Mouse (Mus musculus): ENCODE results near the gene Uaca.

Uaca gene

GRCm38 (mm10) chr9:60794210-60794840, at the start of gene Uaca:
Gene Uaca, plus strand, starts transcription at chr9:60794542.
- DNase-seq, result peak; percentile 96

DNA sequence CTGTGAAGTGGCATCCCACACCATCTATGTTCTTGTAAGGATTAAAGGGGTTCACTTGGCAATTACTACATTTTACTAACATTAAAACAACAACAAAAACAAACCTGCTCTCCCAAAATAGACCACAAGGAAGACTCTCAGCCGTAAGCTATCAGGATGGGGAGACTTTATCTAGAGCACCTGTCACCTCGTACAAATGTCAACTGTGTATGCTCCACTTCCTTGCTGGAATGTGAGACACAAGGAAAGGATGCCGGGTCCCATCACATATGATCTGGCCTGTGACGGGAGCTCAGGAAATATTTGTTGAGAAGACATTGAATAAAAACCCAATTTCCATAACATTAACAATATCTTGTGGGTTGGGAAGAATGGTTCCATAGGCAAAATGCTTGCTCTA, 49.4 kb upstream of the Uaca start:
- DNase-seq, result peak; percentile 93

- peak; percentile 38 for DNase-seq
These were observed 47.8 kb upstream of the Uaca start for GRCm38 (mm10) chr9:60746561-60746960.

DNA sequence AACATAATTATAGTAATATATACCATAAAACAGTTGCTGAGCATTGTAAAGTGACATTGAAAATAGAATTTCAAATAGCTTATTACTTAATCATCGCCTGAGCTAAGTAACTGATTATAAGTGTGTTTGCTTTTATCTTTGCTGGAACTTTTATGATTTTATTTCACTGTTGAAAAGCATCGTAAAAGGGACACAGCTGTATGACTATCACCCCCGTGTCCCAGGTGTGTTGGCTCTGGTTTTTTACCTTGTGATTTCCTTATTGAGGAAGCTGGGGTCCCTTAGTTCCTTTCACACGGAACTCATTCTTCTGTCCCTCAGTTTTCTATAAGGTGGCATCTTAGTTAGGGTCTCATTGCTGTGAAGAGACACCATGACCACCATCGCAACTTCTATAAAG, 46.7 kb upstream of the Uaca start:
- no peak for DNase-seq

GRCm38 (mm10) chr9:60748191-60748590, 46.2 kb upstream of the Uaca start:
- no peak for DNase-seq

DNA sequence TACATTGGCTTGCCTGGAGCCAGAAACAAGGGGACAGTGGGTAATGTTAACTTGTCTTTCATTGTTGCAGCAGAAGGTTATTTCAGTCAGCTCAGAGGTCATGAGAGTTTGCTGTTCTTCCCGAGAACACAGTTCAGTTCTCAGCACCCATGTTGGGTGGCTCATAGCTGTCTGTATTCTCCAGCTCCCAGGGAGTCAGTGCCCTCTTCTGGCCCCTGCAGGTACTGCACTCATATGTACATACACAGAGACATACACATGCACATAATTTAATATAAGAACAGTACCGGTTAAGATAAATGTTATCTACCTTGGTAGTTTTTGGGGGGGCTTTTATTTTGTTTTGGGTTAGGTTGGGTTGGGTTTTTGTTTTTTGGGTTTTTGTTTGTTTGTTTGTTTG, 45.2 kb upstream of the Uaca start:
- no peak for DNase-seq

DNA sequence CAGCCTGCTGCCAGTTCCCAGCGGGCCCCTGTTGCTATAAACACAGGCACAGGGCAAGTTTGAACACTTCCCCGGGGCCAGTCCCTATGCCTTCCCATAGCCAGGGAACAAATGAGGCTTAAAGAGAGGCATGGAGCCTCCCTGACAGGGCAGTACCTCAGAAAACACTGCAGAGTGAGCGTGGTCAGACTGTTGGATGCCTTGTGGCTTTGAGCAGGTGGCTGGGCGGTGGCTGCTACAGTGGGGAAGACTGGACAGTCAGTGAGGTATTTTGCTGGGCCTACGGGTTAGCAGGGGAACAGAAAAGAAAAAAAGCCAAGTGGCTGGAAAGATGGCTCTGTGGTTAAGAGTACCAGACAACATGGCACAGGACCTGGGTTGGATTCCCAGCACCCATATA, 43.2 kb upstream of the Uaca start:
- no peak for DNase-seq

DNA sequence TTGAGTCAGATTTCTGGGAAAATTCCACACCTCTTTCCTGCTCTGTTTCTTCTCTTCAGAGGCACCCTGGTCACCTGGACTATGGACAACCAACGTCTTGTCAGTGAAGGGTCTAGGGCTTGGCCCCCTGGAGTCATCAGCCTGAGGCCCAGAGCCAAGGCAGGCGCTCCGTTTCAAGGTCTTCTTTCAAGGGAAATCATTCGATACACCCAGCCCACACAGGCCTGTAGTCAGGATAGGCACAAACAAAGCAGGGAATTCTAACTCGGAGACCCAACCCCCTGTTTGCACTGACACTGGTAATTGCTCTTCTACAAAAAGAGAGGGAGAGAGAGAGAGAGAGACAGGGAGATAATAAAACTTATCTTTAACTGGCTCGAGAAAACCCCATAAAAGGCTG, 42.4 kb upstream of the Uaca start:
- DNase-seq, result no peak

GRCm38 (mm10) chr9:60752636-60753035, 41.7 kb upstream of the Uaca start:
- no peak for DNase-seq

GRCm38 (mm10) chr9:60756258-60756657, 38.1 kb upstream of the Uaca start:
- DNase-seq, result peak; percentile 78

- peak; percentile 49 for DNase-seq
These were observed 37.2 kb upstream of the Uaca start for GRCm38 (mm10) chr9:60756866-60757740.

- no peak for DNase-seq
These were observed 36.5 kb upstream of the Uaca start for GRCm38 (mm10) chr9:60757817-60758216.

- DNase-seq, result no peak
These were observed 34.8 kb upstream of the Uaca start for GRCm38 (mm10) chr9:60759436-60760007.

- DNase-seq, result no peak
These were observed 29.2 kb upstream of the Uaca start for GRCm38 (mm10) chr9:60765181-60765580.

DNA sequence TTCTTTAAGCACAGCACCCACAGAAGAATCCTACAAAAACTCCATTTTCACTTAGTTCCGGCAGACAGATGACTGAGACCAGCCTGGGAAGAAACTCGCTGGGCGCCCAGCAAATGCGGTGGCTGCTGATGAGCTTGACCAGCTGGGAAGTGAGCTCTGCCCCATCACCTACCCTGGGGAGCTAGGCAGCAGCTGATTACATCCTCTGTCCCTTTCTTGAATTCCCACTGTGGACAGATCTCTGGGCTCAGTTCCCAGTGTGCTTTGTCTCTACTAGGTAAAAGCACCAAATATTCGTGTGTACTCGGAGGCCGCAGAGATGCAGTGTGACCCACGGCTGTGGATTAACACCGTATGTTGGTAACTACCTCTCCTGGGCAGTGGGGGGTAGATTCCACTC, 25.9 kb upstream of the Uaca start:
- DNase-seq, result peak; percentile 40

GRCm38 (mm10) chr9:60769711-60770111, 24.6 kb upstream of the Uaca start:
- no peak for DNase-seq

GRCm38 (mm10) chr9:60773713-60774112, 20.6 kb upstream of the Uaca start:
- DNase-seq, result no peak

DNA sequence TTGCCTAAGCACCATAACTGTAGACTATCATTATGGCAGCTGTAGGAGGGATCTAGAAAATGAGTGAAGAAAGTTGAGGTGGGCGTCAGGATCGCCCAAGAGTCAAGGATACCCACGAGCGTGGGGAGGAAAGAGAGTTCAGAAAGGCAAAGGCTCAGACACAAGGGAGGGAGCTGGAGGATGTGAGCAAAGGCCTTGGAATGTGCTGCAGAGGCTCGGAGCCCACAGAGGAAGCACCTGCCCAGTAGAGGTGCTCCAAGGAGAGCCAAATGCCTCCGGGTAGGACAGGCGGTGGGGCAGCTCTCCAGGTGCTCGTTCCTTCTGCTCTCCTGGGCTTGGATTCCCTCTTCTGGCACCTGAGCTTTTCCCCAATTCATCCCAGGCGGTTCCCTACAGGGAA, 17.4 kb upstream of the Uaca start:
- no peak for DNase-seq

DNA sequence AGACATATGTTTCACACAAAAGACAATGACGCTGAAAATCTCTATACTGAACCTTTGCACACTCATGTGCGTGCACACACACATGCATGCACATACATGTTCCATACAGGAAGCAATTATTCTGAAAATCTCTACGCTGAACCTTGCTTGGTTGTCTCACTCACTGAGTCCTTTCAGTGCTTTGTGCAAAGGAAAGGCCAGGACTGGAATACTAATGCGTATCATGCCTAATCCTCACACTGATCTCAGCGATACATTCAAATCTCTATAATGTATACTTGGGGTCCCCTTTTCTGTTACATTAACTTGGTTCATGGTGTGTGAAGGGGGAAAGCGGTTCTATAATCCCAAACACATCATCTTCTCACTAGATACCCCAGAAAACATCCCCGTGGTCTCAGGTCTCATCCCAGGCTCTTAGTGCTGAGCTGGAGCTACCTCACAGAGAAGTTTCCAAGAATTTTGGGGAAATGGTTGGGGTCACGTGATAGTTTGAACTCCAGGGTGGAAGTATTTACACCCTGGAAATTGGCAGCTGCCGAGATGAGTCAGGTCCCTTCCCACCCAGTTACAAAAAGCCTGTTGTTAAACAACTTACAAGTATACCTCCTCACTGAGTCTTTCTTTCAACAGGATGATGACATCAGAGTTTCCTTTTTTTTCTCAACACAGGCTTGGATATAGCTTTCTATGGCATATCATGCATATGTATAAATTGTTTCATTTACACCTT, 12.1 kb upstream of the Uaca start:
- DNase-seq, result no peak

DNA sequence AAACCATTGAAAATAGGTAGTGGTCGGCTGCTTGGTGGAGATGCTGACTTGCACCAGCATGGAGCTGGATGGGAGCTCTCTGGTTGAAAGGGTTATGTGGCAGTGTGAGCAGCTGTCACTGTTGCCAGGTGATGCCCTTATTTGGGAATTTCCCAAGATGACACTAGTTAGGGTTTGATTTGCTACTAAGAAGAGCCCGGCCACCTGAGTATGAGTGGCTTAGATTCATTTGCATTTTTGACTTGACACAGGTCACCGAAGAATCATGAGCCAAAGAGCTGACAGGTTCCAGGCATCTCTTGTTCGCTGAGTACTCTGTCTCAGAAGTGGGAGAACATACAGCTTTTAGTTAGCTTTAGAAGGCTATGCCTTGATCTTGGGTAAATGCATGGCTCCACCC, 9.3 kb upstream of the Uaca start:
- DNase-seq, result no peak

GRCm38 (mm10) chr9:60787517-60788110, 6.7 kb upstream of the Uaca start:
- no peak for DNase-seq

DNA sequence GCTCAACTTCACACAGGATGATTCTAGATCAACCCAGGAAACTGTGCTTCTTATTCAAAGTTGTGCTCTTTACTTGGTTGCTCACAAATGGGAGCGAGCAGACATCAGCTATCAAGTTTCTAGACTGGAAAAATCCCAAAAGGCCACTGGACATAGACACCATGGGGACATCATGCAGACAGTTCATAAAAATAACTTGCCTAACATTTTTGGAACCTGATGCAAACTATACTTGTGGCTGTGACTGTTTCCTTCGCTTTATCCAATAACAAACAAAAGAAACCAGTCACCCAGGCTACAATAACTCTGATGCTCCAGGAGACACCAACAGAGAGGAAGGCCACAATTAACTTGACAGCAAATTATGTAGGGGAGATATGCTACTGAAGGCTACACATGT, 4.1 kb upstream of the Uaca start:
- DNase-seq, result no peak

DNA sequence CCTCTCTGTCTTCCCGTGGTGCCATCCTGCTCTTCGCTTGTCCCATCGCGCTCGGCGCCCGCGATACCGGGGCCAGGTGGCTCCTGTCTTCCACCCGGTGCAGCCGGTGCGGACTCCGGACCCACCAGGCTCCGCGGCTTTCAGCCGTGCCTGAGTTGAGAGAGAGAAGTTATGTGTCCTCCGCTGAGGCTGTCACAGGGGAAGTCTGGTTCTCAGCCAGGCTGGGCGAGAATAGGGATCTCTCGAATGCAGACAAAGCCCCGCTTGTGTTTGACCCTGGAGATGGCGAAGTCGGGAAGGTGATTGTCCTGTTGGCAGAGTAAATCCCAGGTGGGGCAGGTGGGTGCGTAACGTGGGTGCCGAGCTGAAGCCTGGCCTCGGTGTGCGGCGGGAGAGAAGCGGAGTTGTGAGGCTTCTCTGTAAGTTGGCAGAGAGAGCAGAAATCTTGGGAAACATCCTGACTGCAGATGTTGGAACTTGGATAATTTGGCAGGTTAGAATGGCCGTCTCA, 554 bp downstream of the Uaca start:
- DNase-seq, result no peak
